Mouse (Mus musculus) layer of hippocampus, adult 18-20 months (tissue): ENCODE data around the gene Prkag3. TPM values are rescaled to one million over a fixed set of nuclear protein-coding genes. Genes with fewer than 3 reads are reported as not detected.
A peak's percentile ranks its signal among the peaks of the same experiment; 100 is the strongest.

Experiments
- DNase-seq, 2 experiments: peaks; one replicate each; pipeline ENCODE4 v3.0.0; 2022; ENCODE audit warnings: low spot score in 2 of 2
- total RNA-seq, 2 experiments: library from RNA; stranded (reverse); gene quantifications; 2 replicates each; pipeline ENCODE4 v1.2.3; 2021

The Prkag3 gene
- total RNA-seq, 2 experiments from 2014 or later: 0.28 to 0.30 TPM

DNA sequence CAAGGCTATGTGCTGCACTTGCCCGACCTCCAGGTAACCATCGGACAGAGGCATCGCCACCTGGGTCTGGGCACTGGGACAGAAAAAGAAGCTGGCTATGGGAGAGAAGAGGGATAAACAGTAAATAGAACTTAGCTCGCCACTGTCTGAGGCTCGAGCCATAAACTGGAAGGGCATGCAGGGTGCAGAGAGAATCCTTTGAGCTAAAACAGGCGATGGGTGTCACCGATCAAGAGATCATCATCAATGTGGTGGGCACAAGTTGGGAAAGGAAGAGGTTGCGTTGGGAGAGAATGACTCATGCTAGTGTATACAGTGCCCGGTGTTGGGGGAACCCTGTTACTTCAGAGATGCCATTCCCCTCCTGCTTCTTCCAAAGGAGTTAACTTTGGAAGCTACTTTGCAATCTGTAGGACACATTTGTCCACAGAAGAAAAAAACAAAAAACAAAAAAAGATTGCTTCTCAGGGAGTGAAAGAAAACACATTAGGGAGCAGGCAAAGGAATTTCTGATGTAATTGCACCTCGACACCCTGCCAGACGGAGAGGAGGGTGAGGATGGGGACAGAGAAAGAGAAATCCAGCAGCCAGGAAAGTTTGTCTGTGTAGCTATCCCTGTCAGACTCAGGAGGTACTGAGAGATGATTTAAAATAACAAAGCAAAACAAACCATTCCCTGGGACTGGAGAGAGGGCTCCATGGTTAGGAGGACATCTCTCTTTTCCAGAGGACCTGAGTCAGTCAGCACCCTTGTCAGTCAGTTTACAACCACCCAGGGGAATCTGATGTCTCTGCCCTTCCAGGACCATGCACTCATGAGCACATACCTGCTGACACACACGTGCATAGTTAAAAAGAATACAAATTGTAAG, 34.9 kb downstream of the Prkag3 start:
- peak in 1 of 2 experiments; percentile 4 for DNase-seq

DNA sequence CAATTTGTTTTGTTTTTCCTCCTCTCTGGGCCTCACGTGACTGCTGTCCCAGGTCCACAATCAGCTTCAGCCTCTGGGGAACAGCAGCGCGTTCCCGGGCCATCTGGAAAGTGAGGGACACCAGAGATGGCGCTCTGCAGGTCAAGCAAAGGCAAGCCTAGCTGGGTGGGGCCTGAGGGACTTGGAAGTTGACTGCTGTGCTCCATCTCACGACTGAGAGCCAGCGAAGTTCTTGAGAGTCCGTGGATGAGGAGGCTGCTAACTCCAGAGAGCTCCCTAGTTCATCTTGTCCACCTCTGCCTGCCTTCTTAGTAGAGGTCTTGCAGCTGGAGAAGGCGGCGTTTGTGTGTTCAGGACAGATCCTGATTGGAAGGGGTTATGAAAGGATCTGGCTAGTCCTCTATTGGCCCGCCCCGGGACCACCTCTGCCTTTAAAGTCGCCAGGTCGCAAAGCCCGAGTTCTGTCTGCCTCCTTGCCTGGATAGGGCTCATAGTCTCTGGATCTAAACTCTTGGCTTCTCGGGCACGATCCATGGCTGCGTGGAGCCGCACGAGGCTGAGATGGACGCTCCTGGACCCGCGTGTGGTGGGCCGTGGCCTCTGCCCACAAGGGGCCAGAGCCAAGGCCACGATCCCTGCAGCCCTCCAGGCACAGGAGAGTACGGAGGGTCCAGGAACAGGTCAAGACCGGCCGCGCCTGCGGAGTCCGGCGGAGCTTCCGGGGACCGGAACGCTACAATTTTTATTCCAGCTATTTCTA, 35.7 kb downstream of the Prkag3 start, which contains the start of gene Cyp27a1:
Gene Cyp27a1, plus strand, starts transcription at position 476 of the 760 bp plus-strand sequence.
- DNase-seq: peak; percentile 3 to 34

DNA sequence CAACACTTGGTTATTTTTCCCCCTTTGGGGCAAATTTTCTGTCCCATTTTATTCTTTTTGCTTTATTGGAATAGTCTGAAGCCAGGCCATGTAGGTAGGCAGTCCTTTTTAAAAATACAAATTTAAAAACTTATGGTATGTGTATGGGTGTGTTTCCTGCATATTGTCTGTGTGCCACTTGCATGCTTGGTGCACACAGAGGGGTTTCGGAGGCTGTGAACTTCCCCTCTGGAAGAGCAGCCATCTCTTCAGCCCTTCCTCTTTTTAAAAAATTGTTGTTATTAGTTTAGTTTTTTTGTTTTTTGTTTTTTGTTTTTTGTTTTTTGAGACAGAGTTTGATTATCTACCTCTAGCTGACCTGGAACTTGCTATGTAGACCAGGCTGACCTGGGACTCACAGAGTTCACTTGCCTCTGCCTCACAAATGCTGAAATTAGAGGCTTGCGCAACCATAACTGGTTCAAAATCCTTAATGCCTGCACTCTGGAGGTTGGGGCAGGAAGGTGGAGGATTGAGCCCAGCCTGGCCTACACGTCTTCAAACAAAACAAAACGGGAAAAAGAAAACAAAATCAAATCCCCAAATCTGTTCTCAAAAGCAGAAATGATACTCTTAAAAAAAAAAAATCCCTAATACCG, 36.4 kb downstream of the Prkag3 start:
- no peak for DNase-seq

DNA sequence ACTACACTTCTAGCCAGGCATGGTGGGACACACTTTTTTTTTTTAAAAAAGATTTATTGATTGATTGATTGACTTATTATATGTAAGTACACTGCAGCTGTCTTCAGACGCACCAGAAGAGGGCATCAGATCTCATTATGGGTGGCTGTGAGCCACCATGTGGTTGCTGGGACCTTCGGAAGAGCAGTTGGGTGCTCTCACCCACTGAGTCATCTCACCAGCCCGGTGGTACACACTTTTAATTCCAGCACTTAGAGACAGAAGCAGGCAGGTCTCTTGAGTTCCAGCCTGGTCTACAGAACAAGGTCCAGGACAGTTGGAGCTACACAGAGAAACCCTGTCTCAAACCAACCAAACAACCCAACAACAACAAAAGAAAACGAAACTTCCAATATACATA, 37.0 kb downstream of the Prkag3 start:
- no peak for DNase-seq

DNA sequence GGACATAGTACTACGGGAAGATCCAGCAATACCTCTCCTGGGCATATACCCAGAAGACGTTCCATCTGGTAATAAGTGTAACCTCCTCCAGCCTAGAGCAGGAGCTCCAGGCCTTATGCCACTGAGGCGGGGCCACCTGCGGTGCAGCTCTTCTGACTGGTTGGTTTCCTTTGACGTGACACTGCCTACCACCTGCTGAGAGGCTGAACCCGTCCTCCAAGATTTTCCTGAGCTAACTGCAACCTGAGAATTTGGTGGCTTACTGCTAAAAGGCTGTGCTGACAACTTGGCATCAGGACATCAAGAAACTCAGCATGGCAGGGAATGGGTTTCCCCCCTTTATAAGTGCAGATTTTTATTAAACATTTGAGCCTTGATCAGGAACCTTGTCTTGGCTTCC, 39.5 kb downstream of the Prkag3 start:
- DNase-seq: no peak

DNA sequence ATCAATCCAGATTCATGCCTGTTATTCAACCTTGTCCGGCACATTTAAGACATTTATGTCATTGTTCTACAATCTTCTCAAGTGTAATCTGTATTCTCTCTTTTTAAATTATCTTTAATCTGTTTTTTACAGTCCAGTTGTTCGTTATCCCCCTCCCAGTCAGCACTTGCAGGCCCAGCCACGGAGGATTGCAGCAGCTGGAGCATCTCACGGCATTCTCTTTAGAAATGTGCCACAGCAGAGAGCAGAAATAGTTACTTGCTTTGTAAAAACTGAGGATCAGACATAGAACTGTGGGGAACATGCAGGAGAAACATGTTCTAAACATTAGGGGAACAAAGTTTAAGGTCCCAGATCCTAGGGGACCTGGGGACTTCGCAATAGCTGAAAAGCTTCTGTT, 44.0 kb downstream of the Prkag3 start:
- DNase-seq: no peak

DNA sequence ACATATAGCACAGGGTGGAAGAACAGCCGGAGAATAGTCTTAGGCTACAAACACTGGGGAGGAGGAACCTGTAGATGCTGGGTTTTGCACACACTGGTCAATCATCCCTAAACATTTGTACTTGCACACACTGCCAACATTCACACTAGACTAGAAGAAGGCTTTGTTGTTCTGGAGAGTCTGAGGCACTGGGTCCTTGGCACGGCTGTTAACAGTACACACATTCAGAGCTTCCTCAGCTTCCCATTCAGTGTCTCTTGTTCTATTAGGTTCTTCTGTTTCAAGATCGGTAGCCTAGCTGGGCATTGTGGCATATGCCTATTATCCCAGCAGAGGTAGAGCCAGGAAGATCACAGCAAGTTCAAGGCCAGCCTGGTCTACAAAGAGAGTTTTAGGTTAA, 44.9 kb downstream of the Prkag3 start:
- peak in 1 of 2 experiments; percentile 26 for DNase-seq

DNA sequence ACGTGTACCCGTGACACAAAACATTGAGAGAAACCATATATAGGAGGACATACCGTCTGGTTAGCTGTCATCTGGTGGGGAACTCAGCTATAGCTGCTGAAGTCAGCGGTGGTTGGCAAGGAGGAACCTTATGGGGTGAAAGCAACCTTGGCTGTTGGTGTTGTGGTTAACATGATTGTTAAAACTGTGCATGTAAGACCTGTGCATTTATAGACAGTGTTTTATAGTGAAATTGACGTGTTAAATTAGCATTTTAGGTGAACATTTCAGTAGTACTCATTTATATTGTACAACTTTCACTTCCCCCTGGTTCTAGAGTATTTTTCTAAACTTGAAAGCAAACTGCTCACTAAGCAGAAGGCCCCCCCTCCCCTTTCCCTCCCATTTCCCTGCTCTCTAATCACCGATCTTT, 46.9 kb downstream of the Prkag3 start:
- no peak for DNase-seq

DNA sequence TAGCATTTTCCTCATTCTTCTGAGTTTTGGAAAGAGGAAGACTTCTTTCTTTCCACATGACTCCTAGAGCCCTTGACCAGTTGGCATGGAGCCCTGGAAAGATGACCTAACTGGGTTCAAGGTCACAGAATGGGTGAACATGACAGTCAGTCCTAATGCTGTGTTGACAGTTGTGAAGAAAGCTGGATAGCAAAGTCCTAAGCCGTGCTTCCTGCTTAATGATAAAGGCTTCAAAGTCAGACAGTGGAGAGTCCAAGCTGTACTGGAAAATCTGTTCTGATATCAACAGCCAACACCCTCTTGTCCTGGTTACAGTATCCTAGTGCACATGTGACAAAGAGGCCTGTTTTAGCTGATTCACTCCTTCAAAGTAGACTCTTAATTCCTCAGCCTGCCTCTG, 50.2 kb downstream of the Prkag3 start:
- DNase-seq: no peak

DNA sequence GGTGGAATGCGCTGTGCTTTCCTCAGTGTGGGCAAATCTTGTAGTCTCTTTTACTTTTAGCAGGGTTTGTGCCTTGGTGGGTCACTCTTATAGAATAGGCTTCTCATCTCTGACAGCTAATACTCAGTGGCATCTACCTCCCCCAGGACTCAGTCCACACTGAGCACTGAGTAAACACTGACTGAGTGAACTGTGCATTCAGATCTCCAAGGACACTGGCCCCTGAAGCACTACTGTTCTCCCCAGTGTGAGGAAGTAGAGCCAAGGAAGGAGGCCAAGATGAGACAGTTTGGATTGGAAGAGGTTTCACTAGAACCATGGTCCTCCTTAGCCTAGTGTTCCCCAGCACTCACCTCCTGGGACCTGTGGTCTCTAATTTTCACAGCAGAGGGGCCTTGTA, 50.7 kb downstream of the Prkag3 start:
- no peak for DNase-seq

DNA sequence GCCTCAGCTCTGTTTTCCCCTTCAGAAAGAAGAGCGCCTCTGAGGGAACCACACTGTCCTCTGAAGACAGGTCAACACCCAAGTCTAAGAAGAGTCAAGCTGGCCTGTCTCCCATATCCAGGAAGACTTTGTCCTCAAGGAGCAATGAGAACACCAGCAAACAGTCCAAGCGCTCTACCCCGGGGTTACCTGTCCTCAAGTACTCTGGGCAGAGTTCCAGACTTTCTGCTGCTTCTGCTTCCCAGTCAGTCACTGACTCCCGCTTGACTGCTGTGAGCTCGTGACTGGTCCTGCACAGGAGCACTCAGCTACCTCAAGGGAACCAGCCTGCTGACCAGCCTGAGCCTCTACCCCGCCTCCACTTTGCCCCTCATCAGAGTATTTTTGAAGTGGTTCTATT, 51.6 kb downstream of the Prkag3 start:
- no peak for DNase-seq

DNA sequence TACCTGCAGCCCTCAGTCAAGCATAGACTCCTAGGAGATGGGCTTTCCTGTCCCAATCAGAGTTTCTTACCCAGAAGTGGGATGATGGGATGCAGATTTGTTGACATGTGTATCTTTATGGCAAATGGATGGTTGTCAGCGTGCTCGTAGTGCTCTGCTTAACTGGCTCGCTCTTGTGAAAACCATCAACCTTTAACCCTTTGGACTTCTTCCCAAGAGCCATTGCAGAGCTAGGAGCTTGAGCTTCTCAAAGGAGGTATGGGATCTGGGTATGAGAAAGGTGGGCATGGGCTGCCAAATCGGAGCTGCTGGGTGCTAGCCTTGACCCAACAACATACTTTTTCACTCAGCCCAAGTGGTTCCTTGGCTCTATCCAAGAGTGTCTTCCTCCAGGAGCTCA, 53.2 kb downstream of the Prkag3 start:
- no peak for DNase-seq

DNA sequence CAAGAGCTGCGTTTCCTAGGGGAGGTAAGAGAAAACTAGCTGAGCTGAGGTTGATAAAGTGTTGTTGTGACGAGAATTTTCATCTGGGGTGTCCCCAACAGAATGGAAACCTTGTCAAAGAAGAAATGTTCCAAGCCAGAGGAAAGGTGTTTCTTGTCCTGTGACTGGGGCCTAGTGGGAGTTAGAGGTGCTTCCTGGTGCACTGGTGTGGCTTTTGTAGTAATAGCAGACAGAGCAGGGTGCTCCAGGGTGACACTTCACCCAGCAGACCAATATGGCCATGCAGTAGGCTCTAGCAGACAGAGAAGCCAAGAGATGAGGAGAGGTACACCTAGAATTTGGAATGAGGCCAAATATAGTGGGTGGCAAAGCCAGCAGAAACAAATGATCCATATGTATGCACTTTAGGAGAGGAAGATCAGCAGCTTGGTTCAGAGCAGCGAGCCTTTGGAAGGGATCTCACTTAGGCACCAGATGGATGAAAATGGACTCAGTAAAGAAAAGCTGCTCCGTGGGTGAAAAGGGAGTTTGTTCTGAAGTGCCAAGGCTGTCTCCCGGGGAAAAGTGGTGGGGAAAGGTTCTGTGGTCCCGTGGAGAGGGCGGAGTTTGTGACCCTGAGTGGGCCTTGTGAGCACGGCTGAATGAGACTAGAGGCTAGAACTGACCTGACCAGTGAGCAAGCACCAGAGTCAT, 55.0 kb downstream of the Prkag3 start:
- DNase-seq: no peak

Other genes with a start within 250 kb of the Prkag3 start
- gene Cnot9, start 243.2 kb downstream of the Prkag3 start, total RNA-seq: 10 to 100 TPM; 24.6 to 27.0 TPM
- 10 to 100 TPM; 19.5 to 22.5 TPM for gene Plcd4, start 206.3 kb downstream of the Prkag3 start, total RNA-seq
- gene Usp37, start 204.9 kb downstream of the Prkag3 start, total RNA-seq: 10 to 100 TPM; 22.7 to 27.4 TPM
- gene Zfp142, start 161.0 kb downstream of the Prkag3 start, total RNA-seq: 10 to 100 TPM; 30.9 to 32.4 TPM
- gene Bcs1l, start 160.9 kb downstream of the Prkag3 start, total RNA-seq: 10 to 100 TPM; 23.7 to 24.3 TPM
- 10 to 100 TPM; 57.5 to 66.2 TPM for gene Rnf25, start 147.8 kb downstream of the Prkag3 start, total RNA-seq
- 1 to 10 TPM; 3.4 to 5.6 TPM for gene Stk36, start 147.8 kb downstream of the Prkag3 start, total RNA-seq
- 10 to 100 TPM; 23.0 to 25.0 TPM for gene Ttll4, start 87.5 kb downstream of the Prkag3 start, total RNA-seq
- 1 to 10 TPM; 4.8 to 5.2 TPM for gene Cyp27a1, start 35.6 kb downstream of the Prkag3 start, total RNA-seq
- under 1 TPM; 0.35 to 0.46 TPM for gene Wnt6, start 22.7 kb upstream of the Prkag3 start, total RNA-seq
- gene Wnt10a, start 42.3 kb upstream of the Prkag3 start, total RNA-seq: 1 to 10 TPM; 3.4 to 3.7 TPM
- gene Cdk5r2, start 105.7 kb upstream of the Prkag3 start, total RNA-seq: 100 to 1,000 TPM; 203 to 204 TPM
- not detected for gene Fev, start 136.2 kb upstream of the Prkag3 start, total RNA-seq
- under 1 TPM in 1 of 2 experiments, not detected in 1; 0.48 TPM for gene Cryba2, start 143.9 kb upstream of the Prkag3 start, total RNA-seq
- 1 to 10 TPM; 1.8 to 3.1 TPM for gene Cfap65, start 186.4 kb upstream of the Prkag3 start, total RNA-seq
- gene Ihh, start 202.5 kb upstream of the Prkag3 start, total RNA-seq: under 1 TPM; 0.20 to 0.32 TPM